Mouse (Mus musculus) kidney, adult 2 months (tissue): Measurements from ENCODE around the gene Styxl1.

Source experiments
- CTCF ChIP-seq: fragments of 200-500 bp; conservative IDR thresholded peaks from 2 replicates; pipeline ENCODE4 v1.5.1; 2011; ENCODE audit warnings: low read depth, mild to moderate bottlenecking, control low read depth, low read length, moderate library complexity, mixed read lengths; ENCODE audit not compliant: insufficient read depth, insufficient read length
- POLR2A ChIP-seq: fragments of 200-500 bp; IDR thresholded peaks from one replicate; pipeline ENCODE4 v1.6.1; 2011; ENCODE audit warnings: low read depth, low read length, control low read depth

GRCm38 (mm10) chr5:135772519-135772918 is 5.7 kb downstream of the Styxl1 start:
- TF ChIP-seq CTCF, result no peak
- TF ChIP-seq POLR2A, result no peak
